In genomic region chr11:54298777-54299176, GRCm38 (mm10) we compare ENCODE assay signal across 28 mouse cellular contexts. TPM values are rescaled to one million over a fixed set of nuclear protein-coding genes. Genes with fewer than 3 reads are reported as not detected.
DNase-seq lines count a peak whose midpoint lies in the region; ATAC-seq and TF ChIP-seq lines count a peak whose summit lies in the region.
"Had no signal": no experiment of that assay in that cellular context is flagged by ENCODE, and none has a peak within 500 bp of the region (broad histone marks: within the 10 kb centered on the region; RNA-seq: fewer than 3 reads in every experiment).

No protein-coding gene starts in this region.

- no peak overlapping the region for H3K27ac ChIP-seq in kidney, adult 2 months (ENCODE audit: insufficient read depth, low read depth, low read length)
- no peak overlapping the region for H3K27ac ChIP-seq in midbrain, postnatal 0 days (ENCODE audit: low read depth, low read length)
- H3K27ac ChIP-seq in midbrain, embryonic 10.5 days (replicated peaks), result no peak overlapping the region
- H3K27ac ChIP-seq: hindbrain, embryonic 10.5 days; limb, embryonic 13.5 days; midbrain, embryonic 13.5 days; neural tube, embryonic 15.5 days; stomach, embryonic 15.5 days had no signal

- H3K4me2 ChIP-seq in midbrain, postnatal 0 days (ENCODE audit: low read depth, low read length, poor library complexity, severe bottlenecking), result no peak overlapping the region
- H3K4me2 ChIP-seq: limb, embryonic 13.5 days; midbrain, embryonic 13.5 days; neural tube, embryonic 15.5 days; stomach, embryonic 15.5 days had no signal

- H3K9me3 ChIP-seq in midbrain, postnatal 0 days (ENCODE audit: low read length), result no peaks in the 10 kb centered on the region
- H3K9me3 ChIP-seq in midbrain, embryonic 10.5 days (replicated peaks), result peaks cover 6% of the 10 kb centered on the region; the same call in 1 of the 2 replicates
- H3K9me3 ChIP-seq: midbrain, embryonic 13.5 days; stomach, embryonic 15.5 days had no signal

- H3K4me1 ChIP-seq in kidney, adult 2 months (ENCODE audit: control insufficient read depth, insufficient read depth, low read length), result no peaks in the 10 kb centered on the region
- H3K4me1 ChIP-seq in midbrain, postnatal 0 days (ENCODE audit: insufficient read depth, low read length), result peaks cover 11% of the 10 kb centered on the region
- peaks cover 7% of the 10 kb centered on the region for H3K4me1 ChIP-seq in midbrain, embryonic 10.5 days

- in situ Hi-C loops in Patski (cut with MboI; ENCODE audit: low pct_unique_long_range_greater_than_20kb), result no loop called here

- DNase-seq in kidney, adult 2 months, result no peak
- DNase-seq in kidney, postnatal 4 days, result no peak
- no peak for DNase-seq in midbrain, postnatal 0 days (ENCODE audit: low spot score)
- no peak for DNase-seq in midbrain, embryonic 10.5 days (ENCODE audit: low spot score)
- DNase-seq in Patski (ENCODE audit: low read depth, low spot score), result no peak
- DNase-seq in spleen, postnatal 10 days (ENCODE audit: low spot score in 2 of 2), result no peak
- no peak for DNase-seq in frontal cortex, postnatal 25 days (ENCODE audit: low spot score in 2 of 2)
- DNase-seq: adrenal gland, postnatal 25 days; cerebellum, adult 18-20 months; right cerebral cortex, postnatal 4 days had no signal

- POLR2A ChIA-PET in Patski (lab: Charles Lee), result no interaction called here

- no peak for TF ChIP-seq POLR2A in kidney, adult 2 months (IDR thresholded peaks at IDR 0.05; ENCODE audit: low read depth, low read length)

- CTCF ChIA-PET in Patski (lab: Charles Lee), result no interaction called here

- H3K4me3 ChIP-seq in kidney, adult 2 months (ENCODE audit: insufficient read depth, low read depth, low read length), result no peak overlapping the region
- H3K4me3 ChIP-seq in midbrain, postnatal 0 days (ENCODE audit: low read depth, low read length), result no peak overlapping the region
- H3K4me3 ChIP-seq in midbrain, embryonic 10.5 days, result no peak overlapping the region
- H3K4me3 ChIP-seq: erythroblast, embryonic 14.5 days; hindbrain, embryonic 10.5 days; limb, embryonic 13.5 days; midbrain, embryonic 13.5 days; myocyte; neural tube, embryonic 15.5 days; stomach, embryonic 15.5 days had no signal

- ATAC-seq in midbrain, postnatal 0 days (ENCODE audit: low FRiP score), result no peak
- no peak for ATAC-seq in Patski
- ATAC-seq: forebrain, embryonic 16.5 days; inflammation-experienced regulatory T-cells, adult 6 months; midbrain, embryonic 13.5 days had no signal

- H3K9ac ChIP-seq in midbrain, postnatal 0 days (replicated peaks; ENCODE audit: low read length, poor library complexity, severe bottlenecking), result no peak overlapping the region
- H3K9ac ChIP-seq: limb, embryonic 13.5 days; midbrain, embryonic 13.5 days; neural tube, embryonic 15.5 days; stomach, embryonic 15.5 days had no signal

- no peaks in the 10 kb centered on the region for H3K36me3 ChIP-seq in kidney, adult 2 months (ENCODE audit: control insufficient read depth, insufficient read depth, low read length)
- H3K36me3 ChIP-seq in midbrain, postnatal 0 days (ENCODE audit: insufficient read depth, low read length), result no peaks in the 10 kb centered on the region
- no peaks in the 10 kb centered on the region for H3K36me3 ChIP-seq in midbrain, embryonic 10.5 days
- H3K36me3 ChIP-seq: hindbrain, embryonic 10.5 days; limb, embryonic 13.5 days; midbrain, embryonic 13.5 days; neural tube, embryonic 15.5 days; stomach, embryonic 15.5 days had no signal

- no peaks in the 10 kb centered on the region for H3K27me3 ChIP-seq in kidney, adult 2 months (replicated peaks; ENCODE audit: control insufficient read depth, insufficient read depth, low read length)
- H3K27me3 ChIP-seq in midbrain, postnatal 0 days (ENCODE audit: insufficient read depth, low read length), result no peaks in the 10 kb centered on the region
- H3K27me3 ChIP-seq in midbrain, embryonic 10.5 days (ENCODE audit: low read depth, poor library complexity, severe bottlenecking), result 0 out of 2 replicates have a peak, but pooled peaks cover 6% of the 10 kb centered on the region
- H3K27me3 ChIP-seq in Patski, result peaks cover 12% of the 10 kb centered on the region
- H3K27me3 ChIP-seq: midbrain, embryonic 13.5 days; neural tube, embryonic 15.5 days had no signal

- TF ChIP-seq CTCF in kidney, adult 2 months (conservative IDR thresholded peaks at IDR 0.05; ENCODE audit: insufficient read depth, insufficient read length, low read depth, low read length), result 0 out of 2 replicates have a peak, but pooled peaks have one; percentile 4
- TF ChIP-seq CTCF in midbrain, postnatal 0 days (IDR thresholded peaks at IDR 0.05), result peak; percentile 29
- peak; percentile 56 for TF ChIP-seq CTCF in Patski (IDR thresholded peaks at IDR 0.05)

RNA-seq across cellular contexts. Expression of gene Acsl6, which starts 4.8 kb away (rescaled TPM):
- 0.19 and 0.53 TPM in 2 replicates for polyA plus RNA-seq in kidney, adult 2 months (2012; rRNA removed)
- 61.9 and 64.0 TPM in 2 replicates for total RNA-seq in midbrain, postnatal 0 days (2014; rRNA removed)
- 52.6 and 56.2 TPM in 2 replicates for polyA plus RNA-seq in midbrain, postnatal 0 days (2015; fragmentation: Nextera tagmentation; extraction: Ambion mirVana)
- 14.4 and 20.4 TPM in 2 replicates for polyA plus RNA-seq in midbrain, embryonic 10.5 days (2016; fragmentation: Nextera tagmentation; extraction: Ambion mirVana)
- polyA plus RNA-seq in Patski (2021), result 0.42 TPM
- polyA plus RNA-seq: inflammation-experienced regulatory T-cells, adult 6 months had no signal

RNA-seq across cellular contexts. Expression of gene Il3, which starts 31.7 kb away (rescaled TPM):
- not detected in 2 replicates for polyA plus RNA-seq in kidney, adult 2 months (2012; rRNA removed)
- not detected in 2 replicates for total RNA-seq in midbrain, postnatal 0 days (2014; rRNA removed)
- not detected in 2 replicates for polyA plus RNA-seq in midbrain, postnatal 0 days (2015; fragmentation: Nextera tagmentation; extraction: Ambion mirVana)
- not detected in 2 replicates for polyA plus RNA-seq in midbrain, embryonic 10.5 days (2016; fragmentation: Nextera tagmentation; extraction: Ambion mirVana)
- not detected for polyA plus RNA-seq in Patski (2021)
- total RNA-seq: adrenal gland, postnatal 25 days; common myeloid progenitor, adult 5-6 weeks; gastrocnemius, adult 18-20 months; heart, adult 8-10 months; layer of hippocampus, adult 8-10 months; left cerebral cortex, adult 8-10 months had no signal
- polyA plus RNA-seq: embryonic facial prominence, embryonic 11.5 days; erythroblast, embryonic 14.5 days; forebrain, embryonic 16.5 days; heart, embryonic 16.5 days; hindbrain, embryonic 10.5 days; inflammation-experienced regulatory T-cells, adult 6 months; kidney, embryonic 16.5 days; limb, embryonic 13.5 days; lung, embryonic 16.5 days; midbrain, embryonic 13.5 days; myocyte; neural tube, embryonic 15.5 days; stomach, embryonic 15.5 days had no signal

RNA-seq across cellular contexts. Expression of gene Csf2, which starts 49.3 kb away (rescaled TPM):
- polyA plus RNA-seq in kidney, adult 2 months (2012; rRNA removed), result not detected in 2 replicates
- not detected in 2 replicates for total RNA-seq in midbrain, postnatal 0 days (2014; rRNA removed)
- polyA plus RNA-seq in midbrain, postnatal 0 days (2015; fragmentation: Nextera tagmentation; extraction: Ambion mirVana), result not detected in 2 replicates
- polyA plus RNA-seq in midbrain, embryonic 10.5 days (2016; fragmentation: Nextera tagmentation; extraction: Ambion mirVana), result not detected in 2 replicates
- 0.17 TPM for polyA plus RNA-seq in Patski (2021)
- total RNA-seq: adrenal gland, postnatal 25 days; common myeloid progenitor, adult 5-6 weeks; gastrocnemius, adult 18-20 months; layer of hippocampus, adult 8-10 months; left cerebral cortex, adult 8-10 months had no signal
- polyA plus RNA-seq: embryonic facial prominence, embryonic 11.5 days; erythroblast, embryonic 14.5 days; forebrain, embryonic 16.5 days; heart, embryonic 16.5 days; hindbrain, embryonic 10.5 days; kidney, embryonic 16.5 days; limb, embryonic 13.5 days; midbrain, embryonic 13.5 days; myocyte; neural tube, embryonic 15.5 days had no signal

Comparison
In these comparisons a context has a peak if more than half of its experiments do, and no peak if none do; other contexts are left out.
1. CTCF ChIP-seq: peak in every context shown above with its lines; median percentile 56 in Patski; 29 in midbrain, postnatal 0 days; 4 in kidney, adult 2 months.
2. RNA of gene Acsl6, which starts 4.8 kb away (polyA plus RNA-seq): 52.6 to 56.2 TPM in midbrain, postnatal 0 days and 14.4 to 20.4 TPM in midbrain, embryonic 10.5 days; 0.42 TPM in Patski (single experiment) and 0.19 to 0.53 TPM in kidney, adult 2 months; every median in the first group is over 10 times any median in the second.